Mouse (Mus musculus) bone marrow macrophage, adult 2 months (primary cell): ENCODE data around the gene Cisd3.

Experiments
- CTCF ChIP-seq: IDR thresholded peaks from 2 replicates; pipeline ENCODE4 v1.5.1; 2012; ENCODE audit warnings: low read depth, mild to moderate bottlenecking, low read length, moderate library complexity
- POLR2A ChIP-seq: IDR thresholded peaks from 2 replicates; pipeline ENCODE4 v1.6.1; 2012; ENCODE audit warnings: mild to moderate bottlenecking, low read depth, low read length, borderline replicate concordance

DNA sequence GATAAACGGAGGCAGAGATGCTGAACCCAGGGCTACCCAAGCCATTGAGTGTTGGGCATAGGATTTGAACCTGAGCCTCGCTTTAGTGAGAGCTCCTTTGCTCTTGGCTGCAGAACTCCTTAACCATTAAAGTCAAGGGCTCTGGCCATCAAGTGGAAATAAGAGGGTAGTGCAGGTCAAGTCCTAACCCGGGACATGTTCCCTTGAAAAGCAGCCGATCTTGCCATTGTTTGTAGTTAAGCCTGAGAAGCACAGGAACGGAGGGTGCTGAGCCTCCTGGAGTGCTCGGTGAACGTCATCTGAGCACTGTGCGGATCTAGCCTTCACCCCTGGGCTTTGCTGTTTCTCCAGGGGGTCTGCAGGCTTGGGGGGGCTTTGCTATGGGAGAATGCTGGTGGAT is 7.8 kb upstream of the Cisd3 start:
- TF ChIP-seq CTCF = no peak
- TF ChIP-seq POLR2A = no peak
